Mouse (Mus musculus) G1E (cell line): Measurements from ENCODE around the gene Dhx58. TPM values are rescaled to one million over a fixed set of nuclear protein-coding genes. Genes with fewer than 3 reads are reported as not detected.
"Not testable (repeated sequence)": the region's sequence is repeated elsewhere in the genome, so short reads cannot be mapped to it uniquely, and the experiment has no call there.

Experiments
- ATAC-seq: 2 replicates; pipeline ENCODE4 v1.8.0; 2016; ENCODE audit warnings: mild to moderate bottlenecking; ENCODE audit not compliant: insufficient number of reproducible peaks, poor library complexity, low FRiP score, severe bottlenecking; ENCODE audit errors: extremely low read depth
- DNase-seq: peaks from one replicate; pipeline ENCODE4 v3.0.0; 2012; ENCODE audit warnings: low spot score
- H3K27me3 ChIP-seq: 2 replicates; pipeline ENCODE4 v1.6.1; 2012; ENCODE audit warnings: mild to moderate bottlenecking, low read length, inconsistent platforms; ENCODE audit not compliant: insufficient read depth
- H3K36me3 ChIP-seq: replicated peaks from 2 replicates; pipeline ENCODE3; 2012; ENCODE audit warnings: mild to moderate bottlenecking, inconsistent platforms
- H3K4me1 ChIP-seq: 2 replicates; pipeline ENCODE4 v1.6.1; 2012; ENCODE audit warnings: low read depth, low read length, inconsistent platforms, mixed read lengths; ENCODE audit not compliant: insufficient read depth
- H3K4me3 ChIP-seq: 2 replicates; pipeline ENCODE4 v1.5.1; 2012; ENCODE audit warnings: low read depth, mild to moderate bottlenecking, inconsistent platforms, low read length, moderate library complexity, mixed read lengths
- H3K9me3 ChIP-seq: replicated peaks from 2 replicates; pipeline ENCODE4 v1.6.1; 2012; ENCODE audit warnings: inconsistent platforms
- CTCF ChIP-seq: IDR thresholded peaks from 2 replicates; pipeline ENCODE4 v1.5.1; 2012; ENCODE audit warnings: low read depth, low read length, inconsistent platforms, mixed read lengths
- GATA1 ChIP-seq: IDR thresholded peaks from 2 replicates; pipeline ENCODE4 v1.6.1; 2012; ENCODE audit warnings: borderline replicate concordance, low read length, inconsistent platforms, mixed read lengths
- GATA2 ChIP-seq: IDR thresholded peaks from 2 replicates; pipeline ENCODE4 v1.6.1; 2012; ENCODE audit warnings: low read depth, low read length, inconsistent platforms, borderline replicate concordance
- POLR2AphosphoS5 ChIP-seq: IDR thresholded peaks from 2 replicates; pipeline ENCODE4 v1.6.1; 2012; ENCODE audit warnings: low read depth, low read length, inconsistent platforms; ENCODE audit not compliant: insufficient replicate concordance
- TAL1 ChIP-seq: conservative IDR thresholded peaks from 2 replicates; pipeline ENCODE4 v1.6.1; 2012; ENCODE audit warnings: low read depth, low read length, inconsistent platforms, mixed read lengths
- polyA plus RNA-seq: library from polyadenylated mRNA; stranded (reverse); fragments of >175 nt; gene quantifications from 2 replicates; pipeline ENCODE4 v1.2.3, GENCODE M21; 2012
- total RNA-seq, 2 experiments: library from RNA; stranded (forward) in 1 of 2; stranded (reverse) in 1 of 2; fragments of 200-1000 nt in 1 of 2; fragments of >200 nt in 1 of 2; fragmentation: Nextera tagmentation in 1 of 2; gene quantifications; 2 replicates each; pipeline ENCODE4 v1.2.3; 2014 to 2017

Gene Dhx58
- total and polyA plus RNA-seq, 3 experiments = 2.0 to 4.2 (median 2.6) TPM

DNA sequence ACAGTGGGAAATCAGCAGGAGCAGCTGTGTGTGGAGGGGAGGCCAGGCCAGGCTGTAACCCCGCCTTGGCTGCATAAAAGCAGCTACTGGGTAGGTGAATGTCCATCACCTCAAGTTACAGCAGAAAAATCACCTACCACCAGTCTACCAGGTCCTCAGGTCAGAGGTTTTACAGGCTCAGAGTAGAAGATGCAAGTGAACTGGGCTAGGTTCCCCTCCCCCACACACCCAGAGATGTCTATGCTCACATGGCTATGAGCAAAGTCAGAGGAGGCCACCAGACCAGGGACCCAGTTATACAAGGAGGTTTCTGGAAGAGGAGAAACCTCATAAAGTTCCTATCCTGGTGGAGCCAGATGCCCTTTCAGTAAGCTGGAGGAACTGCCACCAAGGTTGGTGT is 33.0 kb downstream of the Dhx58 start:
- Histone ChIP-seq H3K27me3 (peaks cover 49% of the 10 kb centered on the region), H3K36me3 (no peaks in the 10 kb centered on the region), H3K4me1 (no peaks in the 10 kb centered on the region), H3K4me3 (no peak overlapping the region), H3K9me3 (no peaks in the 10 kb centered on the region)
- ATAC-seq = no peak
- TF ChIP-seq GATA2 (no peak), TAL1 (no peak), POLR2AphosphoS5 (no peak), GATA1 (no peak), CTCF (no peak)
- no peak for DNase-seq

DNA sequence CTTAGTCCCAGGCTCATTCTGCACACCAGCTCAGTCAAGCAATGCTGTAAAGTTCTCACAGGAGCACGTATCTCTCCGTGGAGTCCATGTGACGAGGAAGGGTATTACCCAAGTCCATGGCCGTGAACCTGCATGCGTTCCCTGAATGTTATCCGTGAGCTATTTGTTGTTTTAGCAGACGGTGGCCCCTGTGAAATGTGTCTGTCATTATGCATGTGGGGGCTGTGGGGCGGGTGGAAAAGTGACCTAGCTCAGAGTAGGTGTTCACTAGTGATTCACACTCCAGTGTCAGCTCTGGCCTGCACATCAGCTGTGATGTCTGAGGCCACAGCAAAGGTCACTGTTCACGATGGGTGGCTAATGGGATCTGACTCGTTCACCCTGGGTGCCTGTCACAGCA is 44.3 kb downstream of the Dhx58 start:
- DNase-seq (no peak), ATAC-seq (no peak)
- no peaks in the 10 kb centered on the region for H3K9me3 ChIP-seq
- no peak overlapping the region for H3K4me3 ChIP-seq
- no peak for TF ChIP-seq GATA2
- no peak for TF ChIP-seq POLR2AphosphoS5
- TF ChIP-seq GATA1 = no peak
- no peak for TF ChIP-seq CTCF
- TF ChIP-seq TAL1 = no peak
- no peaks in the 10 kb centered on the region for H3K4me1 ChIP-seq
- H3K27me3 ChIP-seq = peaks cover 20% of the 10 kb centered on the region; the same call in 1 of the 2 replicates
- H3K36me3 ChIP-seq = no peaks in the 10 kb centered on the region

DNA sequence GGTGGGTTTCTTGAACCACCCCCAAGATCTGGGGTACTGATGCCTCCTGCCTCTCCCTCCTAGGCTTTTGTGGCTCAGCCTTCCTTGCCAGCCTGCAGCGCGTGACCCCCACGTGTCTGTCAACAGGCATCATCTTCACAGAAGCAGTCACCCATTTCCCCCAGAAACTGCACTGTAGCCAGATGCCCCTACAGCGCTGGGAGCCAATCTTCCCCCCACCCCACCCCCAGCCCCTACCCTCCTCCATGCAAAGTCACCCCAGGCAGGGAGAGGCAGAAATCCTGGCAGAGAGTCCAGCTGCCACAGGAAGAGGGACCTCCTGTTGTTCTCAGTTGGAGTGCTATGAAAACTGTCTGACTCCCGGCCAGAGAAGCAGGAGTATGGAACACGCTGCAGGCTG is 47.6 kb downstream of the Dhx58 start:
- no peak for DNase-seq
- H3K9me3 ChIP-seq = no peaks in the 10 kb centered on the region
- H3K36me3 ChIP-seq = no peaks in the 10 kb centered on the region
- H3K4me3 ChIP-seq = no peak overlapping the region
- peaks cover 42% of the 10 kb centered on the region for H3K27me3 ChIP-seq
- no peaks in the 10 kb centered on the region for H3K4me1 ChIP-seq
- TF ChIP-seq POLR2AphosphoS5 (no peak), GATA2 (no peak), TAL1 (no peak), GATA1 (no peak), CTCF (no peak)
- no peak for ATAC-seq

DNA sequence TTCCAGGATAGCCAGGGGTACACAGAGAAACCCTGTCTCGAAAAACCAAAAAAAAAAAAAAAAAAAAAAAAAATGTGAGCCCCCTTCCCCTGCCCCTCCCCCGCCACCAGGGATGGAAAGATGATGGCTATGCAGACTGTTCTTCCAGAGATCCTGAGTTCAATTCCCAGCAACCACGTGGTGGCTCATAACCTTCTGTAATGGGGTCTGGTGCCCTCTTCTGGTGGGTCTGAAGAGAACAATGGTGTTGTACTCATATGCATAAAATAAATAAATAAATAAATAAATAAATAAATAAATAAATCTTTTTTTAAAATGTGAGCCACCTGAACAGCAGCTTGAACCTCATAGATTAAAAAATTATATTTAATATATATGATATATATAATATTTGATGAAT is 48.5 kb downstream of the Dhx58 start:
- ATAC-seq, H3K9me3 ChIP-seq, DNase-seq, H3K4me1 ChIP-seq, H3K36me3 ChIP-seq, H3K4me3 ChIP-seq: not testable (repeated sequence)
- peaks cover 50% of the 10 kb centered on the region for H3K27me3 ChIP-seq

DNA sequence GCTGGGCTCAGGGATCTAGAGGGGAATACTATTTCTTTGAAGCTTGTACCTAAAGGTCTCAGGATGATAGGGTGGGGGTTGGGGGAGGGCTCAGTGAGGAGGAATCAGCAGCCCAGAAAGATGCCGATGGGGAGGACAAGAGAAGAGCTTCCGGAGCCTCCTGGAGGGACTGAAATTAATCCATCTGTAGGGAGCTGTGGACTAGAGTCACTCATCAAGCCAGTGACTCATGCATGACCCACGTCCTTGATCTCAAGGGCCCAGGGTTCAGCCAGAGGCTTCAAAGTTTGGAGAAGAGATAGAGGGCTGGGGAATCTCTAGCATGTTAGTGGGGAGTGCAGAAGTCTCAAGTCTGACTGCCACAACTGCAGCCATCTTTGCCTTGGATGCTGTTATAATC is 52.3 kb downstream of the Dhx58 start:
- no peak for TF ChIP-seq GATA1
- Histone ChIP-seq H3K9me3 (no peaks in the 10 kb centered on the region), H3K27me3 (peaks cover 57% of the 10 kb centered on the region), H3K4me3 (no peak overlapping the region), H3K36me3 (no peaks in the 10 kb centered on the region), H3K4me1 (no peaks in the 10 kb centered on the region)
- DNase-seq (no peak), ATAC-seq (no peak)

DNA sequence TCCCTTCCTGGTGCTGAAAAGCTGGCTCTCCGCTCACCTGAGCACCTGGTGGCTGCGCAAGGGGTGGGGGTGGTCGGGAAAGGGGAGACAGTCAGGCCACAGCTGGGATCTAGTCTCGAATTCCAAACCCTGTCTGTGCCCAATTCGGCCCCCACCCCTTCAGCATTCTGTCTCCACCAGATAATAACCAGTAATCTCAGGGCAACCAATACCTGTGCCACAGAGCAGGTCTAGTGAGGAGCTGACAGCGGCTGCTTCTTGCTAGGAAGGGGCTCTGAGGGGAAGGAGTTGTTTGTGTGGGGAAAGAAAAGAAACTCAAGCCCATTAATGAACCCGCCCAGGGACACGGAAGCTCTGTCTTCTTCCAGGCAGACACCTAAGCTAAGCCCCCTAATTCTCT is 52.9 kb downstream of the Dhx58 start:
- DNase-seq (no peak), ATAC-seq (no peak)
- H3K36me3 ChIP-seq = no peaks in the 10 kb centered on the region
- no peaks in the 10 kb centered on the region for H3K9me3 ChIP-seq
- peaks cover 55% of the 10 kb centered on the region for H3K27me3 ChIP-seq
- TF ChIP-seq CTCF = no peak
- H3K4me3 ChIP-seq = no peak overlapping the region
- H3K4me1 ChIP-seq = no peaks in the 10 kb centered on the region

DNA sequence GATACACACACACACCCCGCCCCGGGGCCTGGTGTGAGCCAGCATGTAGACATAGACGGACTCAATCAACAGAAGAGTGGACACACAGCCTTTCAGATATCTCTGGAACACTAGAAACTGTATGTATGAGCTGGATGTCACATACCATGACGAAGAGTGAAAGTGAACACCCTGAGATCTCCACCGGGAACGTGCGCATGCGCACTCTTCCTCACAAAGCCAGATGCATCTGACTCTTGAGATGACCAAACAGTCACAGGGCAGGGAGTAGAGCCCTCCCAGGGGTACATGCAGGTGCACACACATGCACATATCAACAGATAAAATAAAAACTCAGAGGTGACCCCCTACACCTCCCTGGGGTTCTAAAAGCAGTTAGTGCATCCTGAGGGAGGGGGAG is 55.7 kb downstream of the Dhx58 start:
- H3K9me3 ChIP-seq = no peaks in the 10 kb centered on the region
- no peaks in the 10 kb centered on the region for H3K36me3 ChIP-seq
- ATAC-seq (no peak), DNase-seq (no peak)
- no peak for TF ChIP-seq POLR2AphosphoS5
- TF ChIP-seq CTCF = no peak
- no peak for TF ChIP-seq GATA1
- no peak for TF ChIP-seq GATA2
- TF ChIP-seq TAL1 = no peak
- peaks cover 58% of the 10 kb centered on the region for H3K27me3 ChIP-seq
- no peaks in the 10 kb centered on the region for H3K4me1 ChIP-seq
- no peak overlapping the region for H3K4me3 ChIP-seq
